Mouse (Mus musculus) cerebellum, postnatal 25 days (tissue): ENCODE results near the gene Ccnb1ip1.

ENCODE experiments used
- DNase-seq, 2 experiments: peaks; one replicate each; pipeline ENCODE4 v3.0.0; 2021; ENCODE audit warnings: mixed read lengths in 2 of 2

The Ccnb1ip1 gene

DNA sequence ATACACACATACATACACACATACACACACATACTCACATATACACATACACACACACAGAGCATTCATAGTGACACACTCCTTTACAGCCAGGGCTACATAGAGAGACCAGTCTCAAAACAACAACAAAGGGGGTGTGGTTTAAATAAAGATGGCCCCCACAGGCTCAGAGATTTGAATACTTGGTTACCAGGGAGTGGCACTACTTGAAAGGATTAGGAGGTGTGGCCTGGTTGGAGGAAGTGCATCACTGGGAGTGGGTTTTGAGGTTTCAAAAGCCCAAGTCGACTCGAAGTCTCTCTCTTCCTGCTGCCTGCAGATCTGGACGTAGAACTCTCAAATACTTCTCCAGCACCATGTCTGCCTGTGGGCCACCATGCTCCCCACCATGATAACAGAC, 25.4 kb downstream of the Ccnb1ip1 start:
- no peak for DNase-seq

DNA sequence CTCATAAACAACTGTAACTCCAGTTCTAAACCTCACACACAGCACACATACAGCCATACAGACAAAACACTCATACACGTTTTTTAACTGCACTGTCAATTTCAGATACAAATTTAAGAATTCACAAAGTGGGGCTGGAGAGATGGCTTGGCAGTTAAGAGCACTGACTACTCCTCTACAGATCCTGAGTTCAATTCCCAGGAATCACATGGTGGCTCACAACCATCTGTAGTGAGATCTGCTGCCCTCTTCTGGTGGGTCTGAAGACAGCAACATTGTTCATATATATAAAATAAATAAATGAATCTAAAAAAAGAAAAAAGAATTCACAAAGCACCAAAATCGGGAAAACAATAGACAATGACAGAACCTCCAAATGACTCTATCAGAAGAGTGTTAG, 36.2 kb downstream of the Ccnb1ip1 start:
- DNase-seq: no peak

DNA sequence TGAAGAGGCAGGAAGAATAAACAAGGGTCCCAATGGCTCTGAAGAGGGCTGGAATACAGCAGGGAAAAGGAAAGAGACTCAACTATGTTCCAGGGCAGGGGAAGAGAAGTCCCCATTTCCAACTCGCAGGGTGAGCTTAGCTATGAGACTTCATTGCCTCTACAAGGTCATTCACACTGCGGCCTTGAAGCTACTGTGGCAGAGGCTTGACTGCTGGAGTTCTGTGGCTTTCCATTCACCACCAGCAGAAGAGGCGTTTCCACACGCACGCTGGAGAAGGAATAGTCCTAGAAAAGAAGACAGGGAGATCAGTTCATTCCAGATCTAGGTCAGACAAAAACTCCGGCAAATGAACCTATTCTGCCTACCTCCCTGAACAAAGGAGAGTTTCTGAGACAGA, 41.8 kb downstream of the Ccnb1ip1 start:
- DNase-seq: no peak

GRCm38 (mm10) chr14:50758416-50759085, 49.0 kb downstream of the Ccnb1ip1 start:
- DNase-seq: no peak

- no peak for DNase-seq
These were observed 62.5 kb downstream of the Ccnb1ip1 start, which contains the start of gene Olfr749 for GRCm38 (mm10) chr14:50744994-50745393. Gene Olfr749 (minus strand): TSS chr14:50745094.

DNA sequence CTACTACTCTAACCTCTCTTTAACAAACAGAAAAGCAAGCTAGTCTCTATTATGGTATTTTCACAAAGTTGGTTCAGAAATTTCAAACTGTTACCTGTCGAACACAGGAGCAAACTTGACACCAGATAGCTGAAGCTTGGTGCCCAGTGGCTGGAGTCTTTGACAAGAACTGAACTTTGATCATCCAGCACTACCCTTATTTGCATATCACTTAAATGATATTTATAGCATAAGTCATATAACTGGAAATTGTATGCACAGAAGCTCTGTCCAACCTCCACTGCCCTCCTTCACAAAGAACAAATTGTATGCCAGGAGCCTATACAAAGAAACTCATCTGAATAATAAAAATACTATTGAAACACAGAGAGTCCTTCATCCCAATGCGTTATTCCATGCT, 65.9 kb downstream of the Ccnb1ip1 start:
- DNase-seq: no peak

DNA sequence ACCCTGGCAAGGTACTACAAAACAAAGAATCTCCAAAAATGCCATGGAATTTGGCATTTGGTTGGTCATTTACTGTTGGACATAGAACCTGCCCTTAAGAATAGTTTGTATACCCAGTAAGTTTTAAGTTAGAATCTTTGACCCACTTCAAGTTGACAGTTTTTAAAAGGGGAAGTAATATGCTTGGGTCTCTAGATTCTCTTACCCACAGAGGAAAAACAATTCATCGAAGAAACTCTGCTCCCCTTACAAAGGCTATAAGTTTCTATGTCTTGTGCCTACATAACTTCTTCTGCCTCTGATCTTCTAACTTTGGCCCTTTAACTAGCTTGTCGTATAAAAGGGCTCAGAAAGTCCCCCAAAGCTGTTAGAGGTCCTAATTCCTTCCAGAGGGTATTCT, 67.2 kb downstream of the Ccnb1ip1 start:
- DNase-seq: no peak
